Mouse (Mus musculus): ENCODE results near the gene Mr1. TPM values are rescaled to one million over a fixed set of nuclear protein-coding genes. Genes with fewer than 3 reads are reported as not detected.

The Mr1 gene
- total and polyA plus RNA-seq, 2 experiments = 1.6 to 6.3 TPM

- no peak for TF ChIP-seq POLR2A (IDR thresholded peaks at IDR 0.05; ENCODE audit: extremely low read depth, insufficient read depth, low read length)
- TF ChIP-seq CTCF (IDR thresholded peaks at IDR 0.05; ENCODE audit: low read depth, low read length) = no peak
- Histone ChIP-seq H3K79me2 (ENCODE audit: control insufficient read depth, insufficient read depth, low read length) (no peaks in the 10 kb centered on the region; the same call in 1 of the 2 replicates), H3K9ac (ENCODE audit: low read depth, low read length) (peak overlapping the region; percentile 37), H3K36me3 (ENCODE audit: control insufficient read depth, insufficient read depth, low read length) (no peaks in the 10 kb centered on the region), H3K4me1 (ENCODE audit: control insufficient read depth, insufficient read depth, low read length) (no peaks in the 10 kb centered on the region; the same call in 1 of the 2 replicates), H3K4me3 (ENCODE audit: insufficient read depth, low read depth, low read length) (peak overlapping the region; percentile 76), H3K27me3 (ENCODE audit: control insufficient read depth, insufficient read depth, low read length) (no peaks in the 10 kb centered on the region), H3K27ac (replicated peaks; ENCODE audit: insufficient read depth, low read depth, low read length) (peak overlapping the region; percentile 65)
- peak; percentile 71 for DNase-seq (ENCODE audit: extremely low read depth, low read depth, low spot score)
- 27% methylated on average over 6 of the region's 6 CpGs for WGBS
Measured at GRCm38 (mm10) chr1:155145620-155146019, 994 bp downstream of the Mr1 start.

GRCm38 (mm10) chr1:155140076-155140475 lies 6.5 kb downstream of the Mr1 start:
- TF ChIP-seq POLR2A (IDR thresholded peaks at IDR 0.05; ENCODE audit: extremely low read depth, insufficient read depth, low read length) (no peak), CTCF (IDR thresholded peaks at IDR 0.05; ENCODE audit: low read depth, low read length) (peak; percentile 58)

GRCm38 (mm10) chr1:155138795-155139194 lies 7.8 kb downstream of the Mr1 start:
- H3K9ac ChIP-seq (ENCODE audit: low read depth, low read length) = no peak overlapping the region
- 64% methylated on average over 7 of the region's 7 CpGs for WGBS
- H3K36me3 ChIP-seq (ENCODE audit: control insufficient read depth, insufficient read depth, low read length) = no peaks in the 10 kb centered on the region; the same call in 1 of the 2 replicates
- H3K4me1 ChIP-seq (ENCODE audit: control insufficient read depth, insufficient read depth, low read length) = no peaks in the 10 kb centered on the region
- DNase-seq (ENCODE audit: extremely low read depth, low read depth, low spot score) = no peak
- TF ChIP-seq POLR2A (IDR thresholded peaks at IDR 0.05; ENCODE audit: extremely low read depth, insufficient read depth, low read length) (no peak), CTCF (IDR thresholded peaks at IDR 0.05; ENCODE audit: low read depth, low read length) (no peak)
- no peaks in the 10 kb centered on the region; the same call in 1 of the 2 replicates for H3K79me2 ChIP-seq (ENCODE audit: control insufficient read depth, insufficient read depth, low read length)
- H3K4me3 ChIP-seq (ENCODE audit: insufficient read depth, low read depth, low read length) = no peak overlapping the region
- H3K27ac ChIP-seq (replicated peaks; ENCODE audit: insufficient read depth, low read depth, low read length) = no peak overlapping the region
- H3K27me3 ChIP-seq (ENCODE audit: control insufficient read depth, insufficient read depth, low read length) = no peaks in the 10 kb centered on the region

More at GRCm38 (mm10) chr1:155140076-155140475, 6.5 kb downstream of the Mr1 start:
- Histone ChIP-seq H3K27ac (replicated peaks; ENCODE audit: insufficient read depth, low read depth, low read length) (no peak overlapping the region), H3K4me3 (ENCODE audit: insufficient read depth, low read depth, low read length) (no peak overlapping the region), H3K4me1 (ENCODE audit: control insufficient read depth, insufficient read depth, low read length) (no peaks in the 10 kb centered on the region; the same call in 1 of the 2 replicates), H3K27me3 (ENCODE audit: control insufficient read depth, insufficient read depth, low read length) (no peaks in the 10 kb centered on the region), H3K36me3 (ENCODE audit: control insufficient read depth, insufficient read depth, low read length) (no peaks in the 10 kb centered on the region; the same call in 1 of the 2 replicates), H3K79me2 (ENCODE audit: control insufficient read depth, insufficient read depth, low read length) (no peaks in the 10 kb centered on the region; the same call in 1 of the 2 replicates), H3K9ac (ENCODE audit: low read depth, low read length) (no peak overlapping the region)
- WGBS = 49% methylated on average over 2 of the region's 2 CpGs
- DNase-seq (ENCODE audit: extremely low read depth, low read depth, low spot score) = peak; percentile 73

- H3K36me3 ChIP-seq (ENCODE audit: control insufficient read depth, insufficient read depth, low read length) = no peaks in the 10 kb centered on the region; the same call in 1 of the 2 replicates
- H3K9ac ChIP-seq (ENCODE audit: low read depth, low read length) = no peak overlapping the region
- no peak overlapping the region for H3K4me3 ChIP-seq (ENCODE audit: insufficient read depth, low read depth, low read length)
- TF ChIP-seq CTCF (IDR thresholded peaks at IDR 0.05; ENCODE audit: low read depth, low read length) (no peak), POLR2A (IDR thresholded peaks at IDR 0.05; ENCODE audit: extremely low read depth, insufficient read depth, low read length) (no peak)
- H3K79me2 ChIP-seq (ENCODE audit: control insufficient read depth, insufficient read depth, low read length) = no peaks in the 10 kb centered on the region
- no peaks in the 10 kb centered on the region for H3K27me3 ChIP-seq (ENCODE audit: control insufficient read depth, insufficient read depth, low read length)
- DNase-seq (ENCODE audit: extremely low read depth, low read depth, low spot score) = no peak
- H3K4me1 ChIP-seq (ENCODE audit: control insufficient read depth, insufficient read depth, low read length) = no peaks in the 10 kb centered on the region
- 83% methylated on average over 8 of the region's 8 CpGs for WGBS
- H3K27ac ChIP-seq (replicated peaks; ENCODE audit: insufficient read depth, low read depth, low read length) = no peak overlapping the region
Measured at GRCm38 (mm10) chr1:155134866-155135265, 11.7 kb downstream of the Mr1 start.

GRCm38 (mm10) chr1:155127429-155127934 lies 19.1 kb downstream of the Mr1 start:
- no peak overlapping the region for H3K27ac ChIP-seq (replicated peaks; ENCODE audit: insufficient read depth, low read depth, low read length)
- no peak overlapping the region for H3K4me3 ChIP-seq (ENCODE audit: insufficient read depth, low read depth, low read length)
- no peak for DNase-seq (ENCODE audit: extremely low read depth, low read depth, low spot score)
- 96% methylated on average over 5 of the region's 5 CpGs for WGBS
- H3K36me3 ChIP-seq (ENCODE audit: control insufficient read depth, insufficient read depth, low read length) = no peaks in the 10 kb centered on the region; the same call in 1 of the 2 replicates
- H3K27me3 ChIP-seq (ENCODE audit: control insufficient read depth, insufficient read depth, low read length) = no peaks in the 10 kb centered on the region; the same call in 1 of the 2 replicates
- no peak for TF ChIP-seq POLR2A (IDR thresholded peaks at IDR 0.05; ENCODE audit: extremely low read depth, insufficient read depth, low read length)
- no peak for TF ChIP-seq CTCF (IDR thresholded peaks at IDR 0.05; ENCODE audit: low read depth, low read length)
- peaks cover 2% of the 10 kb centered on the region; the same call in 1 of the 2 replicates for H3K4me1 ChIP-seq (ENCODE audit: control insufficient read depth, insufficient read depth, low read length)
- H3K79me2 ChIP-seq (ENCODE audit: control insufficient read depth, insufficient read depth, low read length) = no peaks in the 10 kb centered on the region
- no peak overlapping the region for H3K9ac ChIP-seq (ENCODE audit: low read depth, low read length)

GRCm38 (mm10) chr1:155126716-155127115 lies 19.9 kb downstream of the Mr1 start:
- Histone ChIP-seq H3K4me3 (ENCODE audit: insufficient read depth, low read depth, low read length) (no peak overlapping the region), H3K27ac (replicated peaks; ENCODE audit: insufficient read depth, low read depth, low read length) (no peak overlapping the region), H3K4me1 (ENCODE audit: control insufficient read depth, insufficient read depth, low read length) (peaks cover 2% of the 10 kb centered on the region; the same call in 1 of the 2 replicates), H3K9ac (ENCODE audit: low read depth, low read length) (no peak overlapping the region), H3K79me2 (ENCODE audit: control insufficient read depth, insufficient read depth, low read length) (no peaks in the 10 kb centered on the region), H3K27me3 (ENCODE audit: control insufficient read depth, insufficient read depth, low read length) (no peaks in the 10 kb centered on the region; the same call in 1 of the 2 replicates), H3K36me3 (ENCODE audit: control insufficient read depth, insufficient read depth, low read length) (no peaks in the 10 kb centered on the region; the same call in 1 of the 2 replicates)
- WGBS = 76% methylated on average over 5 of the region's 5 CpGs
- no peak for TF ChIP-seq CTCF (IDR thresholded peaks at IDR 0.05; ENCODE audit: low read depth, low read length)
- no peak for TF ChIP-seq POLR2A (IDR thresholded peaks at IDR 0.05; ENCODE audit: extremely low read depth, insufficient read depth, low read length)
- no peak for DNase-seq (ENCODE audit: extremely low read depth, low read depth, low spot score)

Data from liver, adult 2 months (tissue).